Mouse (Mus musculus) heart, postnatal 14 days (tissue): ENCODE data around the gene Vasn. TPM values are rescaled to one million over a fixed set of nuclear protein-coding genes. Genes with fewer than 3 reads are reported as not detected.
A peak's percentile ranks its signal among the peaks of the same experiment; 100 is the strongest.

Experiments
- DNase-seq, 2 experiments: peaks; one replicate each; pipeline ENCODE4 v3.0.0; 2021 to 2022
- intact Hi-C: fragments of 180-260 bp; cut with DNase I; formaldehyde crosslinking; loops from one replicate; pipeline ENCODE4 v1.15.1; 2025
- total RNA-seq, 2 experiments: library from RNA; stranded (reverse); gene quantifications; 2 replicates each; pipeline ENCODE4 v1.2.3; 2021

The Vasn gene
- total RNA-seq, 2 experiments from 2014 or later: 12.1 to 14.7 TPM

- DNase-seq: no peak
- intact Hi-C loops: loop anchor here (10.0 kb wide), 1 partner anchor 506 kb away; the partner anchor contains the start of gene Sec14l5
These were observed 800 bp upstream of the Vasn start for GRCm38 (mm10) chr16:4638891-4639390.

- DNase-seq: peak in 1 of 2 experiments; percentile 38
These were observed 695 bp downstream of the Vasn start for GRCm38 (mm10) chr16:4640267-4641005.

GRCm38 (mm10) chr16:4641119-4641838 is 1.5 kb downstream of the Vasn start:
- DNase-seq: peak; percentile 40 to 52
- intact Hi-C loops: no loop called here

More at GRCm38 (mm10) chr16:4640267-4641005, 695 bp downstream of the Vasn start:
- intact Hi-C loops: no loop called here

DNA sequence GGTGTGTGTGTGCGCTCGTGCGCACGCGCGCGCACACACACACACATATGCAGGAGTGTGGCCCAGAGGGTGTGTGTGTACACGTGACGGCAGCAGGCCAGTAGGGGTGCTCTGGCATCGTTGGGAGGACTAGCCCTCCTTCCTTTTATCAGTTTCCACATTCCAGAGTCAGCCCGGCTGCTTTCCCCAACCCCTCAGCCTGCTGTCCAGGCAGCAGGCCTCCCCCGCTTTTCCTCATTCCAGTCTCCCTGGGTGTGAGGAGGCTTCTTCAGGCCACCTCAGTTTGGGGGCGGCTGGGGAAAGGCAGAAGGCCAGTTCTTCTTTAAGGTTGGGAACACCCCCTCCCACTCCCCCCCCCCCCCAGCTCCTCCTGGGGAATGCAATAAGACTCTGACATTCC is 2.4 kb downstream of the Vasn start:
- DNase-seq: peak; percentile 71 to 80
- intact Hi-C loops: no loop called here

- intact Hi-C loops: no loop called here
- no peak for DNase-seq
These were observed 3.2 kb downstream of the Vasn start for GRCm38 (mm10) chr16:4642937-4643336.

GRCm38 (mm10) chr16:4643670-4644419 is 4.1 kb downstream of the Vasn start:
- intact Hi-C loops: no loop called here
- peak; percentile 84 to 91 for DNase-seq

DNA sequence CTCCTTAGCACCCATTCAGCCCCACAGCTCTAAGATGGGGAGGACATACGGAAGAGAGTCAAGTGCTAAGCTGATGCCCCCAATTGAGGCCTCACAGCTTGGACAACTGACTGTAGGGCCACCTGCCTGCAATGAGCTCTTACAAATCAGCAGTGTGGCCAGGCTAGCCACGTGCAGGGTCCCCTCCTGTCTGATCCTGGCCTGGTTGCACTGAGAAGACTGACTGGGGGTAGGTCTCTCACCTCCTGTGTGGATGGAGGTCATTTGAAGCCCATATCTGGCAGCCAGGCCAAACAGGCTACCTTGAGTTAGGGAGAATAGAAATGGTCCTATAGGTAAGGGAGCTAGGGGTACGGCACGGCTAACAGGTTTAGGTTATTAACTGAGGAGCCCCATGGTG is 6.1 kb downstream of the Vasn start:
- intact Hi-C loops: no loop called here
- DNase-seq: no peak

GRCm38 (mm10) chr16:4646831-4647230 is 7.1 kb downstream of the Vasn start:
- no peak for DNase-seq
- intact Hi-C loops: no loop called here

DNA sequence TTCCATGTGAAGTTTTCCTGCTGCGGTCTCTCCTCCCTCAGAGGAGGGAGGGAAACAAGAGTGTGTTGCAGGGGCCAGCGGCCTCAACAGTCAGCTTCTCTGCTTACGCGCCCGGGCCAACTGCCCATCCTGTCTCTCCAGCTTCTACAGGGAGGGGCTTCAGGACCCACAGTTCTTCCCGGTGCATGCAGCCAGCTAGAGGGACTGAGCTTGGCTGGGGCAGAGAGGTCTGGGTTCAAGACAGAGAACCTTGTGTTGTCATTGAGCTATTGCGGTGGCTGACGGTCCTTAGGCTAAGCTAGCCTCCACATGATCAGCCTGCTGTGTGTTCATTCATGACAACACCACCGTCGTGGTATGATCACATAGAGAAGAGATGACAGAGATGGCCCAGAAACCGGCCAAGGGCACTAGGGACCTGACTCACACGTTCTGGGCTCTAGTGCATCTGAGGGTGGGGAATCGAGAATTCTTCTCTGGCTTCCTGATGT is 8.0 kb downstream of the Vasn start:
- intact Hi-C loops: no loop called here
- peak; percentile 59 to 62 for DNase-seq

DNA sequence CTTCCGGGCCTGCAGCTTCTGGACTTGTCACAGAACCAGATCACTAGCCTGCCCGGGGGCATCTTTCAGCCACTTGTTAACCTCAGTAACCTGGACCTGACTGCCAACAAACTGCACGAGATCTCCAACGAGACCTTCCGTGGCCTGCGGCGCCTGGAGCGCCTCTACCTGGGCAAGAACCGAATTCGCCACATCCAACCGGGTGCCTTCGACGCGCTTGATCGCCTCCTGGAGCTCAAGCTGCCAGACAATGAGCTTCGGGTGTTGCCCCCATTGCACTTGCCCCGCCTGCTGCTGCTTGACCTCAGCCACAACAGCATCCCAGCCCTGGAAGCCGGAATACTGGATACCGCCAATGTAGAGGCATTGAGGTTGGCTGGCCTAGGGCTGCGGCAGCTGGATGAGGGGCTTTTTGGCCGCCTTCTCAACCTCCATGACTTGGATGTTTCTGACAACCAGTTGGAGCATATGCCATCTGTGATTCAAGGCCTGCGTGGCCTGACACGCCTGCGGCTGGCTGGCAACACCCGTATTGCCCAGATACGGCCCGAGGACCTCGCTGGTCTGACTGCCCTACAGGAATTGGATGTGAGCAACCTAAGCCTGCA is 8.8 kb downstream of the Vasn start:
- no peak for DNase-seq
- intact Hi-C loops: no loop called here

DNA sequence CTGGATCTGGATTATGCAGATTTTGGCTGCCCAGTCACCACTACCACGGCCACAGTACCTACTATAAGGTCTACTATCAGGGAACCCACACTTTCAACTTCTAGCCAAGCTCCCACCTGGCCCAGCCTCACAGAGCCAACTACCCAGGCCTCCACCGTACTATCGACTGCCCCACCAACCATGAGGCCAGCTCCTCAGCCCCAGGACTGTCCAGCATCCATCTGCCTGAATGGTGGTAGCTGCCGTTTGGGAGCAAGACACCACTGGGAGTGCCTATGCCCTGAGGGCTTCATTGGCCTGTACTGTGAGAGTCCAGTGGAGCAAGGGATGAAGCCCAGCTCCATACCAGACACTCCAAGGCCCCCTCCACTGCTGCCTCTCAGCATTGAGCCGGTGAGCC is 9.5 kb downstream of the Vasn start:
- no peak for DNase-seq
- intact Hi-C loops: no loop called here

DNA sequence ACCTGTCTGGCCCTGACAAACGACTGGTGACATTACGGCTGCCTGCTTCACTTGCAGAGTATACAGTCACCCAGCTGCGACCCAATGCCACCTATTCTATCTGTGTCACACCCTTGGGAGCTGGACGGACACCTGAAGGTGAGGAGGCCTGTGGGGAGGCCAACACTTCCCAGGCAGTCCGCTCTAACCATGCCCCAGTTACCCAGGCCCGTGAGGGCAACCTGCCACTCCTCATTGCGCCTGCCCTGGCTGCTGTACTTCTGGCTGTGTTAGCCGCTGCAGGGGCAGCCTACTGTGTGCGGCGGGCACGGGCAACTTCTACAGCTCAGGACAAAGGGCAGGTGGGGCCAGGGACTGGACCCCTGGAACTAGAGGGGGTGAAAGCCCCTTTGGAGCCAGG is 10.0 kb downstream of the Vasn start:
- intact Hi-C loops: no loop called here
- no peak for DNase-seq

GRCm38 (mm10) chr16:4650161-4650560 is 10.4 kb downstream of the Vasn start:
- intact Hi-C loops: no loop called here
- no peak for DNase-seq

DNA sequence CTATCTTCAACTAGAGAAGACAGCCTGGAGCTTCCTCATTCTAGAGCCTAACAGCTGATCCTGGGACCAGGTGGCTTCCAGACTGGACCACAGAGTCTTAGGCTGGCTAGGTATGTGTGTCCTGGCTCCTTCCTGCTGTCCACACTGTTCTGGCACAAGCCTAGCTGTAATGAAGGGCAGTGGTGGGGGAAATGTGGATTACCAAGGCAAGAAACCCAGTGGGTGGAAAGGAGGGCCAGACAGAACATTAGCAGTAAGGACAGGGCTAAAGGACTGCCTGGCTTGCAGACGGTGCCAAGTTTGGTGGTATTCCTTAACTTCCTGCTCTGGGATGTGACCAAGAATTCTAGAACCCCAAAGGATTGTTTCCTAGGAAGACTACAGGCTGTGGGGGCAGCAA is 11.3 kb downstream of the Vasn start:
- DNase-seq: no peak
- intact Hi-C loops: no loop called here

GRCm38 (mm10) chr16:4651624-4652023 is 11.9 kb downstream of the Vasn start:
- intact Hi-C loops: no loop called here
- DNase-seq: no peak

- peak in 1 of 2 experiments; percentile 24 for DNase-seq
These were observed 13.1 kb downstream of the Vasn start for GRCm38 (mm10) chr16:4652707-4653416.

DNA sequence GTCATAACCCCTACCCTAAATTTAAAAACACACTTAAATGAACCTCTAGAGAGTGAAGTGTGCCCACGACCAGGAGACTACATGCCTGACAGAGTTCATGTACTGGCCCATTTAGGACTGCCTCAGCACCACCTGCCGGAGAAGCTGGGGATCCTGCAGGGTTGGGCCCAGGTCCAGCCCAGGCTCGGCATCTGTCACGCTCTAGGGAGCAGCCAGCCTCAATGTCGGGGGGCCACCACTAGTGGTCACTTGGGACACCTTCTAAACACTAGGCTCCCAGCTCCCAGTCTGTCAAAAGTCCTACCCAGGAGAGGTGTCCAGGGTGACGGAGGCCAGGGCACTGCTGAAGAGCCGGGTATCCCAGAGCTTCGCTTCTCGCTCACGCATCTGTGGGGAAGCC is 15.0 kb downstream of the Vasn start:
- intact Hi-C loops: loop anchor here (2.0 kb wide), 1 partner anchor 24 kb away; no protein-coding TSS in a partner anchor
- peak; percentile 37 to 55 for DNase-seq

More at GRCm38 (mm10) chr16:4652707-4653416, 13.1 kb downstream of the Vasn start:
- intact Hi-C loops: no loop called here

DNA sequence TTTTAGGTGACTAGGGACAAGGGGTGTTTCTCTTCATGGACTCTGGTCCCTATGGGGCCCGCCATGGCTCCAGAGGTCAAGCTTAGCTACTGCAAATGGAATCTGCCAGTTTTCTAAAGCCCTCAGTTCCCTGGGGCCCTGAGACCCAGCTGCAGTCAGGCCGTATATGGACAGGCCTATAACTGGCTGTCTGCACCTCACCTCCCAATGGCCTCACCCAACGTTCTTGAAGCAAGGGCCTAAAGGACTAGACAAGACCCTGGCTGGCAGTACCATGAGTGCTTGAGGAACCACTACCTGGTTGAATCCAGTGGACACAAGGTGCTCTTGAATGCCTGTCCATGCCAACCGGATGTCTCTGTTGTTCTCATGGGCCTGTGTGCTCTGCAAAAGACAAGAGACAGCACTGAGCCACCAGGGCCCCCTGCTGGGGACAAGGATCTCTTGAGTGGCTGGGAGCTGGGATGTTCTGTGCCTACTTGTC is 15.6 kb downstream of the Vasn start:
- DNase-seq: peak; percentile 43 to 59
- intact Hi-C loops: loop anchor here (2.0 kb wide), 1 partner anchor 24 kb away; no protein-coding TSS in a partner anchor
